Mouse (Mus musculus): ENCODE results near the gene Wfdc2. TPM values are rescaled to one million over a fixed set of nuclear protein-coding genes. Genes with fewer than 3 reads are reported as not detected.

Gene Wfdc2
- total and polyA plus RNA-seq, 2 experiments from 2014 or later: 0.38 to 1.9 TPM

DNA sequence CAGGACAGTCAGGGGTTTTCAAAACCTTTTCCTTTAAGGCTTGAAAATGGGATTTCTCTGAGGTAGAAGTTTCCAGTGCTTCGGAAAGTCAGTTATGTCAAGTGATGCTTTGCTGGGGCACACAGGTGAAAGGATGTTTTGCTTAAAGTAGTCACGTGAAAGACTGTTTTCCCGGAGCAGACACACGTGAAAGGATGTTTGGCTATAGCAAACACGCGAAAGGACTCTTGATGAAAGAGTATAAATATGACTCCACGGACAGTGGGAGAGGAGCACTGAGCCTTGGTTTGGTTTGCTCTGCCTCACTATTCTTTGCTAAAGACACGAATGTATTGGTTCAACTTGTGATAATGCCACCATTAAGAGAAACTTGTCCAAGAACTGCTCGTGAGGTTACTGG, 10.7 kb upstream of the Wfdc2 start:
- Histone ChIP-seq H3K9me3 (ENCODE audit: low read length) (no peaks in the 10 kb centered on the region), H3K4me1 (ENCODE audit: insufficient read depth, low read length) (no peaks in the 10 kb centered on the region; the same call in 1 of the 2 replicates), H3K27me3 (ENCODE audit: insufficient read depth, low read length) (no peaks in the 10 kb centered on the region), H3K27ac (ENCODE audit: low read depth, low read length) (no peak overlapping the region), H3K4me2 (ENCODE audit: low read depth, low read length, poor library complexity, severe bottlenecking) (no peak overlapping the region), H3K4me3 (ENCODE audit: low read depth, low read length) (no peak overlapping the region), H3K9ac (replicated peaks; ENCODE audit: low read length, poor library complexity, severe bottlenecking) (no peak overlapping the region), H3K36me3 (ENCODE audit: insufficient read depth, low read length) (no peaks in the 10 kb centered on the region)
- DNase-seq (ENCODE audit: low spot score): no peak
- ATAC-seq (ENCODE audit: low FRiP score): no peak
- WGBS: 92% methylated on average over 9 of the region's 9 CpGs
- no peak for TF ChIP-seq CTCF (IDR thresholded peaks at IDR 0.05)

DNA sequence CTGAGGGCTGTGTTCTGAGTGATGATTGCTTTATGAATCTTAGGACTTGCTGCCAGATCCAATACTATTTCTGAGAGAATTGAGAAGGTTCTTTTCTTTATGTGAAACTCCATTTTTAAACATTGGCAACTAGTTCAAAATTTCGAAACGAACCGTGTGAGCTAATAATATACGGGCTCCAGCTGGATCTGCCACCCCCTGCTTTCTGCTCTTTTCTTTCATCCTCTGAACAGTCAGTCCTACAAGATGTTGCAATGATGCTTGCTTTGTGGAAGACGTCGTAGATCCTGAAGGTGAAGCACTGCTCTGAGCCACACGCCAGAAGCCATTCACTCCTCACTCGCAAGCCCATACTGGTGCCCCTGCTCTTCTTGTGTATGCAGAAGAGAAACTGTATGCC, 3.8 kb upstream of the Wfdc2 start:
- H3K4me1 ChIP-seq (ENCODE audit: insufficient read depth, low read length): no peaks in the 10 kb centered on the region
- no peaks in the 10 kb centered on the region for H3K9me3 ChIP-seq (ENCODE audit: low read length)
- WGBS: 88% methylated on average over 8 of the region's 8 CpGs
- H3K4me2 ChIP-seq (ENCODE audit: low read depth, low read length, poor library complexity, severe bottlenecking): no peak overlapping the region
- ATAC-seq (ENCODE audit: low FRiP score) (no peak), DNase-seq (ENCODE audit: low spot score) (no peak)
- no peak overlapping the region for H3K9ac ChIP-seq (replicated peaks; ENCODE audit: low read length, poor library complexity, severe bottlenecking)
- H3K27ac ChIP-seq (ENCODE audit: low read depth, low read length): no peak overlapping the region
- H3K4me3 ChIP-seq (ENCODE audit: low read depth, low read length): no peak overlapping the region
- H3K36me3 ChIP-seq (ENCODE audit: insufficient read depth, low read length): no peaks in the 10 kb centered on the region
- no peak for TF ChIP-seq CTCF (IDR thresholded peaks at IDR 0.05)
- no peaks in the 10 kb centered on the region; the same call in 1 of the 2 replicates for H3K27me3 ChIP-seq (ENCODE audit: insufficient read depth, low read length)

DNA sequence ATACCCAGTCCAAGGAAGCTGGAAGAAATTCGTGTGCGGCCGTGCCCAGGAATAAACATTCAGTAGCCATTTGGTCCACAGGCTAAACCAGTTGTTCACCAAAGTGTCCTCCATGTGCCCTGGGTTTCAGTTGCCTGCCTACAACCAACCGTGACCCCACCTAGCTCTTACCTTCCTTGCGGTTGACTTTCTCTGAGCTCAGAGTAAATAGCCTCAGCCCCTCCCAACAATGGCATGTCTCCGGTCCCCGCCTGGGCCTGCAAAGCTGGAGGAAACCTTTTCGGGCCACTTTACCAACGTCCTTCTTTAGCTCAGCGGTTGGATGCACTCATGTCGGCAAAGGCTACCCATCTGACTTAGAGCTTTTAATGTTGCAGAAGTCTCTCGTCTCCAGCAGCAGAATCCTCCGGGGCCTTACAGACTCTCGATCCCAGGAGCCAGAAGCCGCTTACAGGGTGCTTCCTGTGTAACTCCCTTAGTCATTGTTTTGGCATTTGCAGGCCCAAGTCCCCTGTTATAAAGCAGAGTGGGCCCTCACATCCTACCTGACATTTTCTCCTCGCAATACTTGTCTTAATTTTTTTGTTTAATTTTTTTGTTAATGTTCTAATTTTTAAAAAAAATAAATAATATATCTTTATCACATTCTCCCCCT, 3.1 kb upstream of the Wfdc2 start:
- H3K27ac ChIP-seq (ENCODE audit: low read depth, low read length): no peak overlapping the region
- no peak overlapping the region for H3K4me2 ChIP-seq (ENCODE audit: low read depth, low read length, poor library complexity, severe bottlenecking)
- no peak overlapping the region for H3K4me3 ChIP-seq (ENCODE audit: low read depth, low read length)
- no peaks in the 10 kb centered on the region for H3K36me3 ChIP-seq (ENCODE audit: insufficient read depth, low read length)
- no peak for TF ChIP-seq CTCF (IDR thresholded peaks at IDR 0.05)
- no peaks in the 10 kb centered on the region; the same call in 1 of the 2 replicates for H3K27me3 ChIP-seq (ENCODE audit: insufficient read depth, low read length)
- WGBS: 55% methylated on average over 16 of the region's 16 CpGs
- H3K9me3 ChIP-seq (ENCODE audit: low read length): no peaks in the 10 kb centered on the region
- DNase-seq (ENCODE audit: low spot score) (no peak), ATAC-seq (ENCODE audit: low FRiP score) (no peak)
- H3K4me1 ChIP-seq (ENCODE audit: insufficient read depth, low read length): no peaks in the 10 kb centered on the region
- H3K9ac ChIP-seq (replicated peaks; ENCODE audit: low read length, poor library complexity, severe bottlenecking): no peak overlapping the region

DNA sequence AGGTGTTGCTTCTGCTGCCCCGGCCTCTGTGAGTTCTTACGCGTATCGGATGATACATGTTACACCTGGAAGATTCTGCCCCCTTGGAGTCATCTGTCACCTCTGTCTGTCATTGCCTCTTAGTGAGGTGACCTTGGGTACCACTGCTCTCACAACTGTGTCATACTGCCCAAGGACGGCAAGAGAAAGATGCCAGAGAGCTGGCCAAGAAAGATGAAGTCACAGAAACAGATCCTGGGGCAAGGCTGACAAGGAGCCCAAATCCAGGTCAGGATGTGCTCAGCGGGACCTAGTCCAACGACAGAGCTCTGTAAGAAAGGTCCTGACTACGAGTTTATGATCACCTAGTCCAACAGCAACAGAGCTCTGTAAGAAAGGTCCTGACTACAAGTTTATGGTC, 2.1 kb upstream of the Wfdc2 start:
- H3K27me3 ChIP-seq (ENCODE audit: insufficient read depth, low read length): peaks cover 7% of the 10 kb centered on the region; the same call in 1 of the 2 replicates
- DNase-seq (ENCODE audit: low spot score) (no peak), ATAC-seq (ENCODE audit: low FRiP score) (no peak)
- WGBS: 93% methylated on average over 8 of the region's 8 CpGs
- no peaks in the 10 kb centered on the region for H3K4me1 ChIP-seq (ENCODE audit: insufficient read depth, low read length)
- no peak overlapping the region for H3K4me2 ChIP-seq (ENCODE audit: low read depth, low read length, poor library complexity, severe bottlenecking)
- TF ChIP-seq CTCF (IDR thresholded peaks at IDR 0.05): no peak
- no peaks in the 10 kb centered on the region for H3K9me3 ChIP-seq (ENCODE audit: low read length)
- no peaks in the 10 kb centered on the region for H3K36me3 ChIP-seq (ENCODE audit: insufficient read depth, low read length)
- H3K9ac ChIP-seq (replicated peaks; ENCODE audit: low read length, poor library complexity, severe bottlenecking): no peak overlapping the region
- no peak overlapping the region for H3K4me3 ChIP-seq (ENCODE audit: low read depth, low read length)
- H3K27ac ChIP-seq (ENCODE audit: low read depth, low read length): no peak overlapping the region

DNA sequence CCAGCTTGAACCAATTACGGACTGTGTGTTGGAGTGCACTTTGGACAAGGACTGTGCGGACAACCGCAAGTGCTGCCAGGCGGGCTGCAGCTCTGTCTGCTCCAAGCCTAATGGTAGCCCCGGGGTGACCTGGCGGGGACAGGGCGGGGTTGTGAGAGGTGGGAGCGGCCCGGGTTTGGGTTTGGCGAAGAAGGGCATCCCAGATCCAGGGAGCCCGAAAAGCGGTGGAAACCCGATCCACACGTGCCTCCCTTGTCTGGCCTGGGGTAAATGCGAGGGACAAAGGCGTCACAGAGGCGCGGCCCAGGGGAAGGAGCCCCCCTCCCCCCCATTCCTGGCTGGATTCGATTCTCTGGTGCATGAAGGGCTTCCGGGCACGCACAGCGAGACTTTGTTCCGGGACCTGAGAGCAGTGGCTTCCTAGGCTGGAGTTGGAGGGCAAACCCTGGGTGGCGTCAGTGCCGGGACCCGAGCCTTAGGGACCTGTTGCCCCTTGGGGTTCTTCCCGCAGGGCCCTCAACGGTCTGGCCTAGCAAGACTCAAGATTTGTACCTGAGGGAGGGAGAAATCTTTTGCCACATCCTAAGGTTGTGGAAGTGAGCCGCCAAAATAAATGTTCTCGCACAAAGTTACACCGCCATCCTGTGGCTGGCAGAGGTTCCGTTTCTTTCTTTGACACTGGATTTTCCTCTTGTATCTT, 1.3 kb downstream of the Wfdc2 start:
- Histone ChIP-seq H3K4me1 (ENCODE audit: insufficient read depth, low read length) (no peaks in the 10 kb centered on the region), H3K36me3 (ENCODE audit: insufficient read depth, low read length) (no peaks in the 10 kb centered on the region), H3K4me3 (ENCODE audit: low read depth, low read length) (peak overlapping the region; percentile 32), H3K4me2 (ENCODE audit: low read depth, low read length, poor library complexity, severe bottlenecking) (peak overlapping the region; percentile 65), H3K27me3 (ENCODE audit: insufficient read depth, low read length) (peaks cover 7% of the 10 kb centered on the region; the same call in 1 of the 2 replicates), H3K9me3 (ENCODE audit: low read length) (no peaks in the 10 kb centered on the region), H3K9ac (replicated peaks; ENCODE audit: low read length, poor library complexity, severe bottlenecking) (peak overlapping the region; percentile 53), H3K27ac (ENCODE audit: low read depth, low read length) (no peak overlapping the region)
- peak; percentile 87 for TF ChIP-seq CTCF (IDR thresholded peaks at IDR 0.05)
- 1% methylated on average over 32 of the region's 32 CpGs for WGBS
- ATAC-seq (ENCODE audit: low FRiP score) (peak; percentile 63; the same call in 1 of the 2 replicates), DNase-seq (ENCODE audit: low spot score) (peak; percentile 77)

DNA sequence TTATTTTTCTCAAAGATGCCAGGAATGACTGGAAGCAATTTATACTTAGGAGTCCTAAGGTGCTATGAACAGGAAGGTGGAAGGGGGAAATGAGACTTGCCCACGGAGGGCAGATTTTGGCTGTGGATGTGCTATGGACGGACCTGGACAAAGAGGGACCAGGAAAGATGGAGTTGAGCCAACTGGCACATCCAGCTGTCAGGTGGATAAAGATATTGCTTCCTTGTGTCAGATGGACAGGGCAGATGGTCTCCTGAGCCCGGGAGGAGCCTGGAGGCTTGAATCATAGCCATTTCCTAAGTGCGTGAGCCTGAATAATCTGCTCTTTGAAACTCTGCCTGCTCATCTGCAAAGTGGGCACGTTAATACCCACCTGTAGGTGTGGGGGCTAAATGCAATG, 2.1 kb downstream of the Wfdc2 start:
- H3K4me1 ChIP-seq (ENCODE audit: insufficient read depth, low read length): no peaks in the 10 kb centered on the region
- H3K9me3 ChIP-seq (ENCODE audit: low read length): no peaks in the 10 kb centered on the region
- no peaks in the 10 kb centered on the region for H3K36me3 ChIP-seq (ENCODE audit: insufficient read depth, low read length)
- no peak overlapping the region for H3K4me3 ChIP-seq (ENCODE audit: low read depth, low read length)
- no peak overlapping the region for H3K4me2 ChIP-seq (ENCODE audit: low read depth, low read length, poor library complexity, severe bottlenecking)
- DNase-seq (ENCODE audit: low spot score) (peak; percentile 17), ATAC-seq (ENCODE audit: low FRiP score) (no peak)
- H3K27me3 ChIP-seq (ENCODE audit: insufficient read depth, low read length): peaks cover 7% of the 10 kb centered on the region; the same call in 1 of the 2 replicates
- TF ChIP-seq CTCF (IDR thresholded peaks at IDR 0.05): no peak
- H3K9ac ChIP-seq (replicated peaks; ENCODE audit: low read length, poor library complexity, severe bottlenecking): no peak overlapping the region
- 71% methylated on average over 5 of the region's 5 CpGs for WGBS
- no peak overlapping the region for H3K27ac ChIP-seq (ENCODE audit: low read depth, low read length)
